Mouse (Mus musculus): Measurements from ENCODE around the gene Rsbn1.
A peak's percentile ranks its signal among the peaks of the same experiment; 100 is the strongest.

The Rsbn1 gene

DNA sequence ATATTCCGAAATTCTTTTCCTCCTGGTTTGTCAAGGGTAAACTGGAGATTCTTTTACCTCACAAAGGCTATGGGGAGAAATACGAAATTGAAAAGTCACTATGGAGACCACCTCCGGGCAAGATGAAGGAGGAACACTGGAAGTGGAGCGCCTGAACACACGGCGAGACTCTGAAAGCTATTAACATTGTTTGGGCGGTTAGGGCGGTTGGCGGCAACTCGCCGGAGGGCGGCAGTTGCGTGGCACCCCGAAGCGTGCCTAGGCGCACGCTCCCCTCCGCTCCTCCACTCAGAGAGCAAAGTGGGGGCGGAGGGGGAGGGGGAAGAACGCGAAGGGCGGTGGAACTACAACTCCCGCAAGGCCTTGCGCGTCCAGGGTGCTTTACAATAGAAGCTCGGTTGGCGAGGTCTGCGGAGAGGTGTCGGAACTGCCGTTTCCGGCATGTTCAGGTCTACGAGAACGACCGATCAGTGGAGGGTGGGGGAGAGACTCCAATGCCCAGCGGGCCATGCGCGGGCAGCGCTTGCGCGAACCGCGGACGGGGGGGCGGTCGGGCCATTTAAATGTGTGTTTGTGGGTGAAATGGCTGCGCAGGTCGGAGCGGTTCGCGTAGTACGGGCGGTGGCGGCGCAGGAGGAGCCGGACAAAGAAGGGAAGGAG is at the start of gene Rsbn1:
Gene Rsbn1 (plus strand): TSS at position 111 of the 660 bp plus-strand sequence.
- DNase-seq (ENCODE audit: extremely low read depth, low read depth, low spot score): peak; percentile 97

DNA sequence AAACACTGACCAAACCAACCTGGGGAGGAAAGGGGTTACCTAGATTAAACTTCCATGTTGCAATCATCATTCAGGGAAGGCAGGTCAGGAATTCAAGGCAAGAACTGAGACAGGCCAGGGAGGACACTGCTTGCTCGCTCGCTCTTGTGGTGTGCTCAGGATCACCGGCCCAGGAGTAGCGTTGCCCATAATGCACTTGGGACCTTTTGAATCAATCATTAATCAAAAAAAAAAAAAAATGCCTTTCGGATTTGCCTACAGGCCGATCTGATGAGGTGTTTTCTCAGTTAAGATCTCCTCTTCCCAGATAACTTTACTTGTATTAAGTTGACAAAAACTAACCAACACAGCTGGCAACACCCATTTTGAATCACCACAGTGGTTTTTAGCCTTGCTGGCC is 49.7 kb upstream of the Rsbn1 start:
- DNase-seq (ENCODE audit: extremely low read depth, low read depth, low spot score): no peak

GRCm38 (mm10) chr3:103867424-103867971 is 46.4 kb upstream of the Rsbn1 start:
- DNase-seq (ENCODE audit: extremely low read depth, low read depth, low spot score): no peak

- DNase-seq (ENCODE audit: extremely low read depth, low read depth, low spot score): no peak
These were observed 45.9 kb upstream of the Rsbn1 start for GRCm38 (mm10) chr3:103868008-103868407.

- no peak for DNase-seq (ENCODE audit: extremely low read depth, low read depth, low spot score)
These were observed 41.2 kb upstream of the Rsbn1 start for GRCm38 (mm10) chr3:103872663-103873098.

- DNase-seq (ENCODE audit: extremely low read depth, low read depth, low spot score): no peak
These were observed 39.6 kb upstream of the Rsbn1 start for GRCm38 (mm10) chr3:103874329-103874728.

DNA sequence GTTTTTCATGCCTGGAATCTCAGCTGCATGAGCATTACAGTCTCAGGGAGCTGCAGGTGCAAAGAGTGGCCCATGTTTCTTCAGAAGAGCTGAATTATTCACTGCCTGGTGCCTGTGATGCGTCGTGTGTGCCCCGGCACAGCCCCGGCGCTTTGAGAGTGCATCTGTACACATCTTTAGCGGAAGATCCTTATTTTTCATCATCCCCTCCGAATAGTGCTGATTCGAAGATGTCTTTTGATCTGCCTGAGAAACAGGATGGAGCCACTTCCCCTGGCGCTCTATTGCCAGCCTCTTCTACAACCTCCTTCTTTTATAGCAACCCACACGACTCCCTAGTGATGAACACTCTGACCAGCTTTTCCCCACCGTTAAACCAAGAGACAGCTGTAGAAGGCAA is 28.0 kb upstream of the Rsbn1 start:
- no peak for DNase-seq (ENCODE audit: extremely low read depth, low read depth, low spot score)

DNA sequence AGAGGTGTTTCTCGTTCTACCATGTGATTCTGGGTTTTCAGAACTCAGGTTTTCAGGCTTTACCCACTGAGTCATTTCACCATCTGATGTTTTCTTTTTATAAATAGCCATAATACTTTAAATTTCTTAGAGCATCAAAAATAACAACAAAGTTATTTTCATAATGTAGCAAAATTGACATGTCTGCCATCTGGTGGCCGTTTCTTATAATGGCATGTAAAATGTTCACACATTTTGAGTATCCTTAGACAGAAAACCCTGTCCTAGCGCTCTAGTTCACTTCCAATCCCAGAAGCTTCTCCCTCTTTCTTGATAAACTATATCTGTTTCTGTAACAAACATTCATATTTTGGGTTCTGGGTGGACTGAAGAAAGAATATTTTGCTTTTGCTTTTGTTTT is 26.3 kb upstream of the Rsbn1 start:
- no peak for DNase-seq (ENCODE audit: extremely low read depth, low read depth, low spot score)

- DNase-seq (ENCODE audit: extremely low read depth, low read depth, low spot score): no peak
These were observed 20.5 kb upstream of the Rsbn1 start for GRCm38 (mm10) chr3:103893374-103893773.

DNA sequence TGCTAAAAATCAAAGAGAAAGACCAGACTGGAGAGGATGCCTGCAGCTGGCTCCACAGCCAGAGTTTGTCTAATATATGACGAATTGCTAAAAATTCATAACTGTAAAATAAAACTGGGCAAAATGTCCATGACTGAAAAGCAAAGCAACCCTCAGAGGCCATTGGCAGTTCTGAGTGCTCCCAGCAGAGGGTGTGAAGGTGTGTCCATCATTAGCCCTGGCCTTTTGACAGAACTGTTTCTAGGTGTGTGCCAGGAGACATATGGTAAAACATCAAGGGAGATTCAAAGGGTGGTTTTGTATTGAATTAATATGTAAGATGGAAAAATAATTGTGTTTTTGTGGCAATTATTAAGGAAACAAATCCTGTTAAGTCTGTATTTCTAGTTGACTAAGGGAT is 9.2 kb upstream of the Rsbn1 start:
- DNase-seq (ENCODE audit: extremely low read depth, low read depth, low spot score): no peak

- no peak for DNase-seq (ENCODE audit: extremely low read depth, low read depth, low spot score)
These were observed 6.4 kb upstream of the Rsbn1 start for GRCm38 (mm10) chr3:103907335-103908030.

- no peak for DNase-seq (ENCODE audit: extremely low read depth, low read depth, low spot score)
These were observed 5.1 kb upstream of the Rsbn1 start for GRCm38 (mm10) chr3:103908781-103909180.

DNA sequence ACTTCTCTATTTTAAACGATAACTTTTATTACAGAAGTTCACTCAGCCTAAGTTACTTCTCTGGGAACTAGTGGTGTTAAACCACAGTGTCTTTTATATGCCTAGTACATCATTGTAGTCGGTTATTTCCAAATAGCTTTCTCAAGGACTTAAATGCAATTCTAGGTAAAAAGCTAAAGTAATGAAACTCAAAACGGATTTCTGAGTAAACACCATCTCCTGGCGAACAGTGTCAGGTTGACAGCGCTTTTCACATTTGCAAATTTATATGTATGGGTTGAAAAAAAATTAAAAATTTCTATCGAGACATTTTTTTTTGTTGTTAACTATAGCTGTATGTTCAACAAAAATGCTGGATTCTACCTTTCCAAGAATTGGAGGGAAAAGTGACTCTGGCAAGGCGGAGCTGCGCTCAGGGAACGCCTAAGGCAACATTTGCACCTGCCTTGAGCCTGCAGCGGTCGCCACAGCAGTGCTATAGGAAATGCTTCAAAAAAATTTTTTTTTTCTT is 414 bp upstream of the Rsbn1 start:
- no peak for DNase-seq (ENCODE audit: extremely low read depth, low read depth, low spot score)

- no peak for DNase-seq (ENCODE audit: extremely low read depth, low read depth, low spot score)
These were observed 1.0 kb downstream of the Rsbn1 start for GRCm38 (mm10) chr3:103914732-103915508.

GRCm38 (mm10) chr3:103915509-103915896 is 1.6 kb downstream of the Rsbn1 start:
- no peak for DNase-seq (ENCODE audit: extremely low read depth, low read depth, low spot score)

DNA sequence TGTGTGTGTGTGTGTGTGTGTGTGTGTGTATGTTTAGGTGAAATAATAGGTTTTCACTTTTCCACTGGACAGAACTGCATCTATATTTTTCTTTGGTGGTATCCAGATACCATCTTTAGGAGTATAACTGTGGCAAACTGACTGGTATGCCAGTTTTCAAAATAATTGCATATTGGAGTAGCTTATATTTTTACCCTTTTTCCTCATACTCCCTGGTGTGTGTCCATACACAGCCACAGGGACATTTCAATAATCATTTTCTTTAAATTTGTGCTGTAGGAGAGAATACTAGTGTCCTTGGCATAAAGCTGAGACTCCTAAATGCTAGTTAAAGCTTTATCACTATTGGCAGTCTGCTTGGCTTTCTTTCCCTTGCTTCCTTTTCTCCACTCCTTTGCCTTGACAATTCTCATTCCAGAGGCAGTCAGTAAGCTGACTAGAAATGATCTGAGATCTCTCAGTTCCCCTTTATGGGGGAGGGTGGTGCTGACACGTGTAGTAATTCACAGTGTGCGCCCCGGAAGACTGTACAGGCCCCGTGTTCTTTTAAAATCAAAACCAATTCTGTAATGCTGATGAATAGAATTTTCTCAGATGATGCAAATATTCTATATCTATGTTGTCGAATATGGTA is 2.4 kb downstream of the Rsbn1 start:
- no peak for DNase-seq (ENCODE audit: extremely low read depth, low read depth, low spot score)

- DNase-seq (ENCODE audit: extremely low read depth, low read depth, low spot score): no peak
These were observed 2.9 kb downstream of the Rsbn1 start for GRCm38 (mm10) chr3:103916839-103917237.

GRCm38 (mm10) chr3:103920094-103920493 is 6.2 kb downstream of the Rsbn1 start:
- no peak for DNase-seq (ENCODE audit: extremely low read depth, low read depth, low spot score)

DNA sequence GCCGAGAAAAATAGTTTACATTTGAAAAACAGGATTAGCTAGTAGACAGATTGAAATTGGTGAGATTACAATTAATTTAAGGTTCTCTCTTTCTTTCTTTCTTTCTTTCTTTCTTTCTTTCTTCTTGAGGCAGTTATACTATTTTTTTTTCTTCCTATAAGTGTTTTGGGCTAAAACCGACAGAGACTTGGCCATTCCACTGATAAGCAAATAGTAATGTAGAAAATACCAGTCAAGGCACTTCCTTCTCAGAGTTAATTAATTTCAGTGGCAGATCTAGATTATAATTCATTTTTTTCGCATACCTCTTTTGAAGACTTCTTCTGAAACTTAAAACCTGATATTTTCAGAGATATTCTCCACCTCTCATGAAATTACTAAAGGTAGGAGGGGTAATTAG is 11.4 kb downstream of the Rsbn1 start:
- no peak for DNase-seq (ENCODE audit: extremely low read depth, low read depth, low spot score)

- no peak for DNase-seq (ENCODE audit: extremely low read depth, low read depth, low spot score)
These were observed 13.6 kb downstream of the Rsbn1 start for GRCm38 (mm10) chr3:103927511-103927910.
